Mouse (Mus musculus) Patski (cell line): ENCODE measurements around the gene Ogfod1. TPM values are rescaled to one million over a fixed set of nuclear protein-coding genes. Genes with fewer than 3 reads are reported as not detected.

Experiments
- ATAC-seq: fragments of 100-300 bp; one replicate; pipeline ENCODE4 v1.8.0; 2021
- CTCF ChIA-PET: fragments of 350-600 bp; sonication (Branson Sonifier 250); formaldehyde crosslinking; loops from one replicate; lab custom pipeline; 2022; ENCODE audit warnings: inconsistent platforms; lab: Charles Lee
- POLR2A ChIA-PET: fragments of 350-600 bp; sonication (Branson Sonifier 250); formaldehyde crosslinking; loops from one replicate; lab custom pipeline; 2022; ENCODE audit warnings: antibody characterized with exemption, inconsistent platforms; lab: Charles Lee
- DNase-seq: peaks from one replicate; pipeline ENCODE4 v3.0.0-alpha.2; 2011; ENCODE audit warnings: low read depth, low spot score
- H3K27me3 ChIP-seq: fragments of 371-371 bp; one replicate; pipeline ENCODE4 v1.5.1; 2021
- CTCF ChIP-seq: fragments of 100-300 bp; IDR thresholded peaks from one replicate; pipeline ENCODE4 v1.5.1; 2021
- in situ Hi-C: fragments of 300-500 bp; cut with MboI; formaldehyde crosslinking; loops from 3 replicates; pipeline ENCODE4 v1.11.1; 2018; ENCODE audit warnings: low pct_unique_long_range_greater_than_20kb, mixed read lengths
- polyA plus RNA-seq: library from polyadenylated mRNA; unstranded; gene quantifications from one replicate; pipeline ENCODE4 v1.2.3, GENCODE M21; 2021

The Ogfod1 gene
- polyA plus RNA-seq, 1 experiment from 2014 or later = 13.4 TPM

DNA sequence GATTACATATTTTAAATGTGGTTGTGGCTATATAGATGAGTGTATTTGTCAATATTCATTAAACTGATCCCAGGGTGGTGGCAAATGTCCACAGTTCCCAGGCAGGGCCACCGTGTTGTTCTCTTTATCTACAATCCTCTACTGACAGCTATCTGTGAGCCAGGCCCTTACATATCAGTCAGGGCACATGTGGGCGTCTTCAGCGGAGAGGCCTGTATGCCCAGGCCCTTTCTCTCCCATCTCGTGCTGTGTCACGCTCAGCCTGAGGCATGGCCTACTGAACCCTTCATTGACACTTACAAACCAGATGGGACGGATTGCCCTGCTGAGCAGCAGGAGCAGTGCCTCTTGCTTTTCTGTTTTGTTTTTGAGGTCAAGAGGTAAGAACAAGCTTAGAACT is 72.4 kb downstream of the Ogfod1 start:
- peaks cover 6% of the 10 kb centered on the region for H3K27me3 ChIP-seq
- TF ChIP-seq CTCF = no peak
- in situ Hi-C loops = no loop called here
- DNase-seq (no peak), ATAC-seq (no peak)
- POLR2A ChIA-PET = no interaction called here
- CTCF ChIA-PET = interaction anchor here (0.7 to 1.3 kb wide), 2 partner anchors 15 to 90 kb away, joined by 3 to 5 read pairs; no protein-coding TSS in a partner anchor

DNA sequence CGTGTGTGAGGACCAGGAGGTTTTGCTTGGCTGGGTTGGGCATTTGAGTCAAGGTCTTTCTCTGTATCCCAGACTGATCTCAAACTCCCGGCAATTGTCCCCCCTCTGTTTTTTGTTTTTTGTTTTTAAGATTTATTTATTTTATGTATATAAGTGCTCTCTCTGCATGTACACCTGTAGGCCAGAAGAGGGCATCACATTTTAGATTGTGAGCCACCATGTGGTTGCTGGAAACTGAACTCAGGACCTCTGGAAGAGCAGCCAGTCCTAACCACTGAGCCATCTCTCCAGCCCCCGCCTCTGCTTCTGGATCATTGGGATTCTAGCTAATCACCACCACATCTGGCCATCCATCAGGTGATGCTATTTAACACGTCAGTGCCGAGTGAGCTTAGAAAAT is 72.8 kb downstream of the Ogfod1 start:
- peak; percentile 61 for TF ChIP-seq CTCF
- DNase-seq = no peak
- ChIA-PET CTCF (interaction anchor here (0.7 to 1.2 kb wide), 2 partner anchors 9 to 16 kb away, joined by 3 read pairs; no protein-coding TSS in a partner anchor), POLR2A (no interaction called here)
- ATAC-seq = no peak
- in situ Hi-C loops = no loop called here
- H3K27me3 ChIP-seq = peaks cover 6% of the 10 kb centered on the region

DNA sequence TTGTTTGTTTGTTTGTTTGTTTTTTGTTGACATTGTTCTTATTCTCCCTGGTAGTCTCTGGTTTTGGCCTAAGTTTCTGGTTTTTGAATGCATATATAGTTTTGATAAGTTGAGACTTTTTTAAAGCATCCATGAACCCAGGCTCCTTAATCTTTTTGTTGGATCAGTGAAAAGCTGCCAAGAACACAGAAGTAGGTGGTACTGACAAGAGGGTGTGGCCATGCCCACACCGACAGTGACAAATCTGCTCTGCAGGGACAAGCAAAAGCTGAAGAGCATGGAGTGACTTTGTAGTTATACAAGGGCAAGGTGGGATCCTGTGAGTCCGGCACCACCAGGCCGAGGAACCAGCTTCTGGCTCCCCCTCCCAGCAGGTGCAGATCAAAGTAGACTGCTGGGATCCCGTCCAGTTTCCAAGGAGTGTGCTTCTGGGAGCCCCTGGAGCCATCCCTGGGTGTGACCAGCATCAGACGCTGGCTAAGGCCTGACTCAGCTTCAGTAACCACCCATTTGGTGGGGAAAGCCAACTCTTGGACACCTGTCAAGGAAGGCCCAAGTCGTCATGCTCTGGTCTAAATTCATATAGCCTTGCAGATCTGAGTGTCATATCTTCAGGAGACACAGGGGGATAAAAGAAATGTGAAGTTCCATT is 73.7 kb downstream of the Ogfod1 start:
- ChIA-PET CTCF (interaction anchor here (1.2 kb wide), 1 partner anchor 10 kb away, joined by 3 read pairs; no protein-coding TSS in a partner anchor), POLR2A (no interaction called here)
- in situ Hi-C loops = no loop called here
- ATAC-seq = no peak
- TF ChIP-seq CTCF = no peak
- no peak for DNase-seq
- H3K27me3 ChIP-seq = peaks cover 6% of the 10 kb centered on the region

DNA sequence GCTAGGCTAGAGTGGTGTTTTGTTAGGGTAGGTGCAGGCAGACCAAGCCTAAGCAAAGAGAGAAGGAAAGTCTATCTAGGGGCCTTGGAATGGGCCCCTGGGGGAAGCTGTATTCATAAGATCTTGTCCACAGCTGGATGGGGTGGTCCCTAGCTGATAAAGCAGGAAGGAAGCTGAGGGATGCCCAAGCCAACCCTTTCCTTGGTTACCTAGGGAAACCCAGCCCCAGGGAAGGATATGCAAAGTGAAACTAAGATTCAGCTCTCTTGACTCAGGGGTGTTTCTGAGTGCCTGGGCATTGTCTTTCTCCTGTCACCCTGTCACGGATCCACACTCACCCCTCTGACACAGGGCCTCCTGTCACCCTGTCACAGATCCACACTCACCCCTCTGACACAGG is 76.4 kb downstream of the Ogfod1 start:
- POLR2A ChIA-PET = interaction anchor here (0.6 kb wide), 1 partner anchor 196 kb away, joined by 3 read pairs; no protein-coding TSS in a partner anchor
- H3K27me3 ChIP-seq = no peaks in the 10 kb centered on the region
- ATAC-seq (no peak), DNase-seq (no peak)
- CTCF ChIA-PET = interaction anchor here (1.1 to 2.5 kb wide), 2 partner anchors 86 to 92 kb away, joined by 3 to 6 read pairs; no protein-coding TSS in a partner anchor
- in situ Hi-C loops = no loop called here
- TF ChIP-seq CTCF = no peak

DNA sequence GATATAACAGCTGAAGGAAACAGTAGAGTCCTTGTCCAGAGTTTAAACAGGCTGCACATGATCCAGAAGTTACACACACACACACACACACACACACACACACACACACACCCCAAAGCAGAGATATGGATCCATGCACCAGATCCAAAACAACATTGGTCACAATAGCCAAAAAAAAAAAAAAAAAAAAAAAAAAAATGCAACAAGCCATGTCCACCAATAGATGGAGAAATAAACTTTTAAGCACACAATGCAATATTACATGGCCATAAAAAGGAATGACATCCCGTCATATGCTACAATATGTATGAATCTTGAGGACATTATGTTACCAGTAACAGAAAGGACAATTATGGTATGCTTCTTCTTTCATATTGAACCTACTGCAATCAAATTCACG is 77.0 kb downstream of the Ogfod1 start:
- H3K27me3 ChIP-seq = no peaks in the 10 kb centered on the region
- in situ Hi-C loops = no loop called here
- POLR2A ChIA-PET = interaction anchor here (0.6 to 0.7 kb wide), 2 partner anchors 197 to 1706 kb away, joined by 3 to 4 read pairs; no protein-coding TSS in a partner anchor
- DNase-seq (no peak), ATAC-seq (no peak)
- TF ChIP-seq CTCF = no peak
- CTCF ChIA-PET = interaction anchor here (1.1 to 2.5 kb wide), 3 partner anchors 13 to 91 kb away, joined by 3 to 6 read pairs (median 5); no protein-coding TSS in a partner anchor

Other genes with a start within 250 kb of the Ogfod1 start
- gene Gnao1, start 227.2 kb upstream of the Ogfod1 start, polyA plus RNA-seq = 2.3 TPM
- gene Amfr, start 24.4 kb upstream of the Ogfod1 start, polyA plus RNA-seq = 203 TPM
- 59.9 TPM for gene Nudt21, start 167 bp upstream of the Ogfod1 start, polyA plus RNA-seq
- gene Bbs2, start 61.7 kb downstream of the Ogfod1 start, polyA plus RNA-seq = 28.0 TPM
- not detected for gene Mt4, start 100.0 kb downstream of the Ogfod1 start, polyA plus RNA-seq
- not detected for gene Mt3, start 115.4 kb downstream of the Ogfod1 start, polyA plus RNA-seq
- 92.3 TPM for gene Mt2, start 135.5 kb downstream of the Ogfod1 start, polyA plus RNA-seq
- 131 TPM for gene Mt1, start 141.9 kb downstream of the Ogfod1 start, polyA plus RNA-seq
- gene Nup93, start 177.4 kb downstream of the Ogfod1 start, polyA plus RNA-seq = 54.0 TPM